Mouse (Mus musculus) cerebellum, adult 2 months (tissue): ENCODE measurements at regions not wholly inside any gene's neighbourhood (a gene's known extent, or its start where the extent isn't known, plus 50 kb on each side); places are given as distances from the start of the nearest gene placed in this dataset.
"Not testable (repeated sequence)": the region's sequence is repeated elsewhere in the genome, so short reads cannot be mapped to it uniquely, and the experiment has no call there.

Source experiments
- DNase-seq, 2 experiments: peaks; one replicate each; pipeline ENCODE4 v3.0.0; 2021
- H3K27ac ChIP-seq: fragments of 200-500 bp; 2 replicates; pipeline ENCODE4 v1.5.1; 2012; ENCODE audit warnings: low read length, control low read depth, inconsistent platforms; ENCODE audit not compliant: insufficient read depth
- H3K27me3 ChIP-seq: fragments of 200-500 bp; 2 replicates; pipeline ENCODE4 v1.6.1; 2012; ENCODE audit warnings: inconsistent platforms, mild to moderate bottlenecking, low read length, moderate library complexity; ENCODE audit not compliant: control insufficient read depth, insufficient read depth
- H3K4me1 ChIP-seq: fragments of 200-500 bp; 2 replicates; pipeline ENCODE4 v1.6.1; 2011; ENCODE audit warnings: low read length; ENCODE audit not compliant: control insufficient read depth, insufficient read depth
- H3K4me3 ChIP-seq: fragments of 200-500 bp; replicated peaks from 2 replicates; pipeline ENCODE3; 2011; ENCODE audit warnings: mild to moderate bottlenecking, low read depth, low read length, control low read depth; ENCODE audit not compliant: insufficient read depth
- CTCF ChIP-seq: fragments of 200-500 bp; IDR thresholded peaks from 2 replicates; pipeline ENCODE4 v1.5.1; 2011; ENCODE audit warnings: low read depth, mild to moderate bottlenecking, control low read depth, low read length, moderate library complexity, borderline replicate concordance; ENCODE audit not compliant: insufficient read depth
- POLR2A ChIP-seq: fragments of 200-500 bp; IDR thresholded peaks from 2 replicates; pipeline ENCODE4 v1.6.1; 2011; ENCODE audit warnings: low read length, control low read depth, borderline replicate concordance; ENCODE audit not compliant: insufficient read depth
- WGBS: fragments of 180-500 bp; shearing (Covaris S2); methylation state at CpG from one replicate; pipeline ENCODE4 v1.1.7; 2018; 5-methylcytosine and 5-hydroxymethylcytosine counted together

GRCm38 (mm10) chr6:60657117-60657911 is 172.3 kb downstream of the Snca start:
- Histone ChIP-seq H3K4me1 (no peaks in the 10 kb centered on the region), H3K27ac (no peak overlapping the region), H3K27me3 (no peaks in the 10 kb centered on the region), H3K4me3 (no peak overlapping the region)
- DNase-seq = no peak
- TF ChIP-seq CTCF (no peak), POLR2A (no peak)
- WGBS = 64% methylated on average over 2 of the region's 2 CpGs

GRCm38 (mm10) chr6:60646983-60647617 is 182.6 kb downstream of the Snca start:
- H3K27me3 ChIP-seq, H3K4me3 ChIP-seq, H3K27ac ChIP-seq, DNase-seq, H3K4me1 ChIP-seq: not testable (repeated sequence)
- WGBS = 63% methylated on average over 2 of the region's 2 CpGs

DNA sequence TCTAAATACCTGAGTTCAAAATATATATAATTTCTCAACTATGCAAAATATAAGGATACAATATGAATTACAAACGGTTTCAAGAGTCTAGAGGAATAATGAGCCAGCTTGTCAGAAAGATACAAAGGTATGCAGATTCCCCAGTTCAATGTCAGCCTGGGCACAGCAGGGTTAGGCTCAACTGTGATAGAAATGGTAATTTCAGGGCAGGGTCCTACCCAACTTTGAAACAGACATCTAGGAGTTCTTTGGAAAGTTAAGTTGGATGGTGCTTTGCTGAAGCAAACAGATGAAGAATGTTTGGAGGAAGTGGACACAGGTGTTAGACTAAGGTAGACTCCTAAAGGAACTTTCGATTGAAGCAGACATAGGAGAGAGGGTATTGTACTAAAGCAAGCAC is 187.4 kb downstream of the Snca start:
- WGBS = 61% methylated on average over 2 of the region's 2 CpGs
- Histone ChIP-seq H3K27me3 (no peaks in the 10 kb centered on the region), H3K4me3 (no peak overlapping the region), H3K27ac (no peak overlapping the region), H3K4me1 (no peaks in the 10 kb centered on the region)
- no peak for TF ChIP-seq POLR2A
- DNase-seq = no peak

DNA sequence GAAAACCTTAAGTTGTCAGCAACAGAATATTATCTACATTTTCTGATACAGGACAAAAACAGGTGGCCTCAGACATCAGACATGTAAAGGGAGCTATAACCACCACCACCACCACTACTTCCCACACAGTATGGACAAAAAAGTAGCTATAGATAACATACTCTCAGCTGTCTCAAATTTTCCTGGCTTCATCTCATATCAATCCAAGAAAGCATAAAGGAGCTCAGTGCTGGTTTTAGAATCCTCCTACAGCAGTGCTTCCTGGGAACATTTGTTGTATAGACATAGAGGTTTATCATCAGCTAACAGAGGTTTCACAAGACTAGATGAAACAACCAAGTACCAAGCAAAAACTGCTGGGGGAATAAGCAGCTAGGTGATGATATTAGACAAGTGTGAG is 213.3 kb downstream of the Snca start:
- no peak for DNase-seq
- H3K27ac ChIP-seq = no peak overlapping the region
- TF ChIP-seq CTCF = no peak
- no peak for TF ChIP-seq POLR2A
- H3K4me1 ChIP-seq = no peaks in the 10 kb centered on the region
- H3K27me3 ChIP-seq = no peaks in the 10 kb centered on the region
- H3K4me3 ChIP-seq = no peak overlapping the region

DNA sequence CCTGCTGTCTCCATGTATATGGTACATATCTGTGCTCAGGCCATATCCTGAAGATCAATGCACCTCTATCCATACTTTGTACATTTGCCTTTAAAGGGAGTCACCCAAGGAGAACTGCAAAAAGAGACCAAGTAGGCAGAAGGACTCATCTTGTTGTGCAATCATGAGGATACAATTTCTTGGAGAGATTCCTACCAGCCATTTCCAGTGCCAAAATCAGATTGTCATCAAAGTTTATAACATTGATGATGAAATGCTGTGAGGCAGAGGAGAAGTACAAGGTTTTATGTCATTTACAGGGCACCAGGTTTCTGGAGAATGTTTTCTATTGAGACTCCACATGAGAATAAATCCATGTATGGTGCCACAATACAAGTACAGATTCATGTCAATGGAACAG is 229.5 kb downstream of the Snca start:
- Histone ChIP-seq H3K4me3 (no peak overlapping the region), H3K27me3 (no peaks in the 10 kb centered on the region), H3K4me1 (no peaks in the 10 kb centered on the region), H3K27ac (no peak overlapping the region)
- TF ChIP-seq CTCF (no peak), POLR2A (no peak)
- DNase-seq = no peak

- Histone ChIP-seq H3K4me3 (no peak overlapping the region), H3K27ac (no peak overlapping the region), H3K4me1 (no peaks in the 10 kb centered on the region), H3K27me3 (no peaks in the 10 kb centered on the region)
- 50% methylated on average over 1 of the region's 1 CpGs for WGBS
- DNase-seq = no peak
- TF ChIP-seq POLR2A = no peak
- TF ChIP-seq CTCF = no peak
Observed at GRCm38 (mm10) chr6:60564261-60564660, 265.4 kb downstream of the Snca start.

GRCm38 (mm10) chr6:60555590-60556235 is 273.9 kb downstream of the Snca start:
- Histone ChIP-seq H3K4me3 (no peak overlapping the region), H3K27ac (no peak overlapping the region), H3K27me3 (no peaks in the 10 kb centered on the region), H3K4me1 (no peaks in the 10 kb centered on the region)
- peak; percentile 8 to 12 for DNase-seq
- TF ChIP-seq CTCF = 0 out of 2 replicates have a peak, but pooled peaks have one; percentile 9
- no peak for TF ChIP-seq POLR2A
- 31% methylated on average over 9 of the region's 9 CpGs for WGBS
